Comparison of ENCODE assay signal across 8 mouse cellular contexts in genomic region chr1:151177030-151177936, GRCm38 (mm10). TPM values are rescaled to one million over a fixed set of nuclear protein-coding genes. Genes with fewer than 3 reads are reported as not detected.
DNase-seq lines count a peak whose midpoint lies in the region; ATAC-seq lines count a peak whose summit lies in the region.

No protein-coding gene starts in this region.

- 9% methylated on average over 10 of the region's 10 CpGs for WGBS in heart, embryonic 10.5 days
- WGBS in heart, embryonic 12.5 days = 14% methylated on average over 10 of the region's 10 CpGs
- 6% methylated on average over 10 of the region's 10 CpGs for WGBS in midbrain, embryonic 10.5 days

- H3K4me2 ChIP-seq in heart, embryonic 12.5 days = peak overlapping the region; percentile 51

- H3K27me3 ChIP-seq in heart, embryonic 10.5 days (ENCODE audit: insufficient read depth, poor library complexity, severe bottlenecking) = no peaks in the 10 kb centered on the region
- H3K27me3 ChIP-seq in heart, embryonic 12.5 days (replicated peaks) = no peaks in the 10 kb centered on the region
- peaks cover 8% of the 10 kb centered on the region; the same call in 1 of the 2 replicates for H3K27me3 ChIP-seq in midbrain, embryonic 10.5 days (ENCODE audit: low read depth, poor library complexity, severe bottlenecking)

- peak overlapping the region; percentile 42 for H3K4me3 ChIP-seq in heart, embryonic 10.5 days
- H3K4me3 ChIP-seq in heart, embryonic 12.5 days = peak overlapping the region; percentile 24
- peak overlapping the region; percentile 44 for H3K4me3 ChIP-seq in midbrain, embryonic 10.5 days

- H3K36me3 ChIP-seq in heart, embryonic 10.5 days = no peaks in the 10 kb centered on the region
- no peaks in the 10 kb centered on the region for H3K36me3 ChIP-seq in heart, embryonic 12.5 days
- H3K36me3 ChIP-seq in midbrain, embryonic 10.5 days = no peaks in the 10 kb centered on the region

- ATAC-seq in heart, embryonic 12.5 days (ENCODE audit: insufficient number of reproducible peaks, low FRiP score) = peak; percentile 91

- H3K9me3 ChIP-seq in heart, embryonic 10.5 days = no peaks in the 10 kb centered on the region
- H3K9me3 ChIP-seq in heart, embryonic 12.5 days (replicated peaks) = no peaks in the 10 kb centered on the region
- H3K9me3 ChIP-seq in midbrain, embryonic 10.5 days (replicated peaks) = no peaks in the 10 kb centered on the region

- no peak overlapping the region for H3K9ac ChIP-seq in heart, embryonic 12.5 days

- DNase-seq in heart, embryonic 10.5 days (ENCODE audit: low spot score) = peak; percentile 91
- no peak for DNase-seq in heart, postnatal 14 days
- DNase-seq in c-Kit-positive CD71-negative TER-119-negative erythroid progenitor cells, embryonic 14.5 days (ENCODE audit: low read depth) = peak; percentile 34
- DNase-seq in kidney, postnatal 10 days = peak; percentile 33
- peak; percentile 57 for DNase-seq in midbrain, embryonic 10.5 days (ENCODE audit: low spot score)
- peak; percentile 37 for DNase-seq in thymus, postnatal 14 days
- no peak for DNase-seq in urinary bladder, postnatal 36 days (ENCODE audit: low spot score in 2 of 2)

- intact Hi-C loops in heart, postnatal 14 days (cut with DNase I) = no loop called here

- peaks cover 20% of the 10 kb centered on the region for H3K4me1 ChIP-seq in heart, embryonic 10.5 days
- H3K4me1 ChIP-seq in heart, embryonic 12.5 days (replicated peaks) = peaks cover 11% of the 10 kb centered on the region
- peaks cover 31% of the 10 kb centered on the region for H3K4me1 ChIP-seq in midbrain, embryonic 10.5 days

- peak overlapping the region; percentile 85 for H3K27ac ChIP-seq in heart, embryonic 10.5 days
- H3K27ac ChIP-seq in heart, embryonic 12.5 days (ENCODE audit: poor library complexity, severe bottlenecking) = peak overlapping the region; percentile 6
- H3K27ac ChIP-seq in midbrain, embryonic 10.5 days (replicated peaks) = peak overlapping the region; percentile 71

RNA-seq across cellular contexts. Expression of gene Gm47985, which starts 5.1 kb away (rescaled TPM):
- 0.93 and 1.5 TPM in 2 replicates for polyA plus RNA-seq in heart, embryonic 10.5 days (2016; fragmentation: Nextera tagmentation; extraction: Ambion mirVana)
- under 1 TPM; 0.61 to 0.91 TPM for total RNA-seq in heart, postnatal 14 days (2021)
- 2.9 and 3.1 TPM in 2 replicates for polyA plus RNA-seq in heart, embryonic 12.5 days (2016; fragmentation: Nextera tagmentation; extraction: Ambion mirVana)
- 0.09 and 0.23 TPM in 2 replicates for polyA plus RNA-seq in midbrain, embryonic 10.5 days (2016; fragmentation: Nextera tagmentation; extraction: Ambion mirVana)

RNA-seq across cellular contexts. Expression of gene Gm8947, which starts 14.9 kb away (rescaled TPM):
- 0.46 and 0.51 TPM in 2 replicates for polyA plus RNA-seq in heart, embryonic 10.5 days (2016; fragmentation: Nextera tagmentation; extraction: Ambion mirVana)
- total RNA-seq in heart, postnatal 14 days (2021) = not detected
- polyA plus RNA-seq in heart, embryonic 12.5 days (2016; fragmentation: Nextera tagmentation; extraction: Ambion mirVana) = 0.28 and 0.89 TPM in 2 replicates
- polyA plus RNA-seq in midbrain, embryonic 10.5 days (2016; fragmentation: Nextera tagmentation; extraction: Ambion mirVana) = 0.22 and 0.23 TPM in 2 replicates

RNA-seq across cellular contexts. Expression of gene Gm47995, which starts 21.0 kb away (rescaled TPM):
- polyA plus RNA-seq in heart, embryonic 10.5 days (2016; fragmentation: Nextera tagmentation; extraction: Ambion mirVana) = 0.33 and 0.62 TPM in 2 replicates
- not detected for total RNA-seq in heart, postnatal 14 days (2021)
- 0.45 and 0.49 TPM in 2 replicates for polyA plus RNA-seq in heart, embryonic 12.5 days (2016; fragmentation: Nextera tagmentation; extraction: Ambion mirVana)
- not detected in 2 replicates for polyA plus RNA-seq in midbrain, embryonic 10.5 days (2016; fragmentation: Nextera tagmentation; extraction: Ambion mirVana)

RNA-seq across cellular contexts. Expression of gene 3110040M04Rik, which starts 26.6 kb away (rescaled TPM):
- polyA plus RNA-seq in heart, embryonic 10.5 days (2016; fragmentation: Nextera tagmentation; extraction: Ambion mirVana) = 0.55 TPM in 1 of 2 replicates, not detected in the other
- total RNA-seq in heart, postnatal 14 days (2021) = not detected
- polyA plus RNA-seq in heart, embryonic 12.5 days (2016; fragmentation: Nextera tagmentation; extraction: Ambion mirVana) = 0.36 and 0.55 TPM in 2 replicates
- polyA plus RNA-seq in midbrain, embryonic 10.5 days (2016; fragmentation: Nextera tagmentation; extraction: Ambion mirVana) = not detected in 2 replicates

RNA-seq across cellular contexts. Expression of gene Gm47996, which starts 32.6 kb away (rescaled TPM):
- 0.18 TPM in 1 of 2 replicates, not detected in the other for polyA plus RNA-seq in heart, embryonic 10.5 days (2016; fragmentation: Nextera tagmentation; extraction: Ambion mirVana)
- not detected for total RNA-seq in heart, postnatal 14 days (2021)
- 0.32 TPM in 1 of 2 replicates, not detected in the other for polyA plus RNA-seq in heart, embryonic 12.5 days (2016; fragmentation: Nextera tagmentation; extraction: Ambion mirVana)
- polyA plus RNA-seq in midbrain, embryonic 10.5 days (2016; fragmentation: Nextera tagmentation; extraction: Ambion mirVana) = 0.15 TPM in 1 of 2 replicates, not detected in the other

Comparison
In these comparisons a context has a peak if more than half of its experiments do, and no peak if none do; other contexts are left out.
1. DNase-seq: peak in heart, embryonic 10.5 days (single experiment), c-Kit-positive CD71-negative TER-119-negative erythroid progenitor cells, embryonic 14.5 days (single experiment), kidney, postnatal 10 days (single experiment), midbrain, embryonic 10.5 days (single experiment) and thymus, postnatal 14 days (single experiment); none in heart, postnatal 14 days (0 of 2) and urinary bladder, postnatal 36 days (0 of 2).
2. H3K27ac ChIP-seq: peak in every context shown above with its lines; median percentile 85 in heart, embryonic 10.5 days; 71 in midbrain, embryonic 10.5 days; 6 in heart, embryonic 12.5 days.
3. Peak in every context shown above with its lines, with median percentiles within 50 percentile points of each other: H3K4me3 ChIP-seq.